Mouse (Mus musculus) heart, embryonic 11.5 days (tissue): ENCODE measurements around the gene Slc12a4. TPM values are rescaled to one million over a fixed set of nuclear protein-coding genes. Genes with fewer than 3 reads are reported as not detected.

Experiments
- ATAC-seq: fragments of 200-750 bp; cut with Nextera tagmentation; replicated peaks from 2 replicates; pipeline ENCODE4 v1.8.0; 2017; ENCODE audit warnings: moderate library complexity; ENCODE audit not compliant: insufficient number of reproducible peaks, low FRiP score, low TSS enrichment
- H3K27ac ChIP-seq: fragments of 300-500 bp; sonication (generic); 2 replicates; pipeline ENCODE4 v1.5.1; 2014; ENCODE audit warnings: mild to moderate bottlenecking, low read depth, low read length
- H3K27me3 ChIP-seq: fragments of 300-500 bp; sonication (generic); 2 replicates; pipeline ENCODE4 v1.6.1; 2014; ENCODE audit warnings: mild to moderate bottlenecking, low read length, mixed read lengths; ENCODE audit not compliant: control insufficient read depth, insufficient read depth
- H3K36me3 ChIP-seq: fragments of 300-500 bp; sonication (generic); 2 replicates; pipeline ENCODE4 v1.6.1; 2014; ENCODE audit warnings: mild to moderate bottlenecking, low read length, moderate library complexity, mixed read lengths; ENCODE audit not compliant: control insufficient read depth, insufficient read depth
- H3K4me1 ChIP-seq: fragments of 300-500 bp; sonication (generic); 2 replicates; pipeline ENCODE4 v1.6.1; 2014; ENCODE audit warnings: low read length; ENCODE audit not compliant: control insufficient read depth, insufficient read depth
- H3K4me2 ChIP-seq: fragments of 300-500 bp; sonication (generic); 2 replicates; pipeline ENCODE4 v1.6.1; 2014; ENCODE audit warnings: mild to moderate bottlenecking, moderate library complexity
- H3K4me3 ChIP-seq: fragments of 300-500 bp; sonication (generic); 2 replicates; pipeline ENCODE4 v1.5.1; 2014; ENCODE audit warnings: low read depth, low read length
- H3K9ac ChIP-seq: fragments of 300-500 bp; sonication (generic); 2 replicates; pipeline ENCODE4 v1.6.1; 2014; ENCODE audit warnings: mild to moderate bottlenecking, low read depth, low read length, moderate library complexity
- H3K9me3 ChIP-seq: fragments of 300-500 bp; sonication (generic); replicated peaks from 2 replicates; pipeline ENCODE4 v1.6.1; 2016; ENCODE audit warnings: low read length; ENCODE audit not compliant: control insufficient read depth
- WGBS: fragments of 180-500 bp; shearing (Covaris S2); extraction: QIAGEN DNeasy Blood & Tissue Kit; methylation state at CpG from one replicate; pipeline ENCODE4 v1.1.7; 2014; ENCODE audit not compliant: insufficient replicate concordance; 5-methylcytosine and 5-hydroxymethylcytosine counted together
- microRNA-seq: library from miRNA; unstranded; fragments of <30 nt; microRNA quantifications from one replicate; pipeline ENCODE4, GENCODE M21; 2016; ENCODE audit warnings: borderline number of aligned reads
- polyA plus RNA-seq: library from polyadenylated mRNA; unstranded; fragments of >200 nt; fragmentation: Nextera tagmentation; extraction: Ambion mirVana; gene quantifications from 2 replicates; pipeline ENCODE4 v1.2.1, GENCODE M21; 2014

Slc12a4 gene
- polyA plus RNA-seq, 1 experiment from 2014 or later, result 28.6 TPM

GRCm38 (mm10) chr8:105900180-105900940, 65.5 kb downstream of the Slc12a4 start, which contains the start of gene Pskh1:
Gene Pskh1, plus strand, starts transcription at chr8:105900441.
- ATAC-seq, result peak; percentile 88
- no peaks in the 10 kb centered on the region for H3K9me3 ChIP-seq
- WGBS, result under 1% methylated on average over 68 of the region's 68 CpGs
- H3K27ac ChIP-seq, result peak within 1 kb of the TSS; percentile 82
- H3K4me1 ChIP-seq, result peaks cover 5% of the 10 kb centered on the region
- no peaks in the 10 kb centered on the region for H3K27me3 ChIP-seq
- H3K4me3 ChIP-seq, result peak within 1 kb of the TSS; percentile 79
- no peaks in the 10 kb centered on the region for H3K36me3 ChIP-seq
- H3K9ac ChIP-seq, result peak within 1 kb of the TSS; percentile 100
- H3K4me2 ChIP-seq, result peak within 1 kb of the TSS; percentile 92

GRCm38 (mm10) chr8:105897801-105898480, 68.0 kb downstream of the Slc12a4 start:
- WGBS, result 71% methylated on average over 9 of the region's 9 CpGs
- H3K36me3 ChIP-seq, result no peaks in the 10 kb centered on the region
- H3K4me1 ChIP-seq, result peaks cover 5% of the 10 kb centered on the region
- H3K27me3 ChIP-seq, result no peaks in the 10 kb centered on the region
- no peak overlapping the region for H3K4me2 ChIP-seq
- no peak overlapping the region for H3K9ac ChIP-seq
- no peak overlapping the region for H3K27ac ChIP-seq
- no peaks in the 10 kb centered on the region for H3K9me3 ChIP-seq
- H3K4me3 ChIP-seq, result no peak overlapping the region
- no peak for ATAC-seq

Small RNAs within 50 kb of the gene (microRNA-seq; reads per million reads assigned to microRNA genes)
- not detected for gene Mir7074

Other genes starting within 250 kb of the Slc12a4 start
- gene Gfod2, start 207.4 kb downstream of the Slc12a4 start, polyA plus RNA-seq, result 8.0 and 10.9 TPM in 2 replicates
- gene Ranbp10, start 138.7 kb downstream of the Slc12a4 start, polyA plus RNA-seq, result 11.4 and 14.3 TPM in 2 replicates
- 0.07 and 0.13 TPM in 2 replicates for gene Tsnaxip1, start 138.4 kb downstream of the Slc12a4 start, polyA plus RNA-seq
- 45.7 and 47.9 TPM in 2 replicates for gene Cenpt, start 112.8 kb downstream of the Slc12a4 start, polyA plus RNA-seq
- 47.2 and 49.8 TPM in 2 replicates for gene Thap11, start 111.0 kb downstream of the Slc12a4 start, polyA plus RNA-seq
- gene Nutf2, start 105.5 kb downstream of the Slc12a4 start, polyA plus RNA-seq, result 231 and 265 TPM in 2 replicates
- 22.2 and 29.7 TPM in 2 replicates for gene Edc4, start 85.2 kb downstream of the Slc12a4 start, polyA plus RNA-seq
- 0.39 TPM in 1 of 2 replicates, not detected in the other for gene Nrn1l, start 72.5 kb downstream of the Slc12a4 start, polyA plus RNA-seq
- 14.7 and 17.4 TPM in 2 replicates for gene Pskh1, start 65.7 kb downstream of the Slc12a4 start, polyA plus RNA-seq
- 1.1 and 1.3 TPM in 2 replicates for gene Ctrl, start 32.2 kb downstream of the Slc12a4 start, polyA plus RNA-seq
- 50.8 and 60.0 TPM in 2 replicates for gene Psmb10, start 27.7 kb downstream of the Slc12a4 start, polyA plus RNA-seq
- 0.70 and 2.6 TPM in 2 replicates for gene Lcat, start 22.7 kb downstream of the Slc12a4 start, polyA plus RNA-seq
- not detected in 2 replicates for gene Dpep3, start 13.3 kb upstream of the Slc12a4 start, polyA plus RNA-seq
- gene Dus2, start 25.2 kb upstream of the Slc12a4 start, polyA plus RNA-seq, result 17.4 and 18.8 TPM in 2 replicates
- gene Dpep2nb, start 39.9 kb upstream of the Slc12a4 start, polyA plus RNA-seq, result 0.33 TPM in 1 of 2 replicates, not detected in the other
- 13.4 and 15.2 TPM in 2 replicates for gene Ddx28, start 45.8 kb upstream of the Slc12a4 start, polyA plus RNA-seq
- gene Nfatc3, start 92.7 kb upstream of the Slc12a4 start, polyA plus RNA-seq, result 4.4 and 6.0 TPM in 2 replicates
- 1.3 and 1.4 TPM in 2 replicates for gene Esrp2, start 170.9 kb upstream of the Slc12a4 start, polyA plus RNA-seq
- gene Pla2g15, start 184.3 kb upstream of the Slc12a4 start, polyA plus RNA-seq, result 3.0 and 7.2 TPM in 2 replicates
- gene Slc7a6, start 202.8 kb upstream of the Slc12a4 start, polyA plus RNA-seq, result 64.5 and 67.4 TPM in 2 replicates
- 27.2 and 31.7 TPM in 2 replicates for gene Slc7a6os, start 244.8 kb upstream of the Slc12a4 start, polyA plus RNA-seq
- gene Prmt7, start 244.8 kb upstream of the Slc12a4 start, polyA plus RNA-seq, result 40.1 and 41.8 TPM in 2 replicates